Mouse (Mus musculus) embryo, embryonic 11 days (tissue): ENCODE data around the gene Nup54.

ENCODE experiments used
- DNase-seq: peaks from one replicate; pipeline ENCODE4 v3.0.0-alpha.2; 2015

The Nup54 gene

DNA sequence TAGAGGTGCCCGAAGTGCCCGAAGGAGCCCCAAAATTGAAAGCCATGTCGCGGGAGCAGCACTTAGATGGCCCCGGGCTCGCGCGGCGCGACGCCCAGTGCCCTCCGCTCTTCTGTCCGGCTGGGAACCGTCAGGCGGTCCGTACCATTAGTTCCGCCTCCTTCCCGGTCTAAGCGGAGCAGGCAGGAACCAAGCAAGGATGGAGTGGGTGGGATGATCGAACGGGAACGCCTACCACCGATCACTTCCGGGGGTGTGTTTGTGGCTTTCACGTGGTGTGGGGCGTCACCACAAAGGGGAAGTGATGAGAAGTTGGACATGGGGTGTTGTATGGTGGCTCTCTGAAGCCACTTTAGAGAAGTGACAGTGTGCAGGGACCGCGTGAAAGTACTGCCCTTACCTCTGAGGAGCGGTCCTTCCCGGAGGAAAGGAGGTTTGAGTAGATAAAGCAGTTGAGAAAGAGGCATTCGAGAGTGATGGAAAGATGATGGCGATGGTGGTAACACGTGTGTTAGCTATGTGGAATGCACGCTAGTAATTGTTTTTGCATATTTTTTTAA lies at the start of gene Nup54:
TSS of gene Nup54 (minus strand) at position 195 of the 560 bp plus-strand sequence.
- peak; percentile 96 for DNase-seq

DNA sequence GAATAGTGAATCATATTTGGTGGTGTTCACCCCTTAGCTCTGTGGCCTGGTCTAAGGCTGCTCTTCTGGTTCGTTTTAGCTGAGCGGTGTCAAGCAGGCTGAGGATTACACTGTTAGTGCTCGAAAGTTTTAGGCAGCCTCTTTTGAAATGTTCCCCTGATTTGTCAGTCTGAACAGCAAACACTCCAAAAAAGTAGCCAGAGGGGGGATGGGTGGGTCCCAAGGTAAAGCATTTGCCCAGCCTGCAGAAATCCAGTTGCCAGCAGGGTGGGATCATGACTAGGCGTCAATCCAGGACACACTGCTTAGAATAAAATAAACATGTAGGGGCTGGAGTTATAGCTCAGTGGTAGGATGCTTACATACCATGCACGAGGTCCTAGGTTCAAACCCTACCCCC lies 37.8 kb upstream of the Nup54 start:
- DNase-seq = no peak

DNA sequence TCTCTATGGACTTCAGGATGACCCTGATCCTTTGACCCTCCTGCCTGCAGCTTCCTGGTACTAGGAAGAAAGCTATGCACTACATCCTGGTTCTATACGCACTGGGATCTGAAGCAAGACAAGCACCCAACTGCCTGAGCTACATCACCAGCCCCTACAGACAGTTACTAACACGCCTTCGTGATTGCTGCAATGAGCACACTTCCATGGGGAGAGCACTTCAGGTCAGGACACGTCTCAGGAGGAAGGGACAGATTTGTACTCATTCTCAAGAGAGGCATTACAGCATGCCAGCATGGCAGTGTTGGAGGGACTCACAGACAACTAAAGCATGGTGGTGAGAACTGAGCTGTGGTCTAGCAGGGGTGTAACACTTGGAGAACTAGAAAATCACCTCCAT lies 36.5 kb upstream of the Nup54 start:
- DNase-seq = no peak

DNA sequence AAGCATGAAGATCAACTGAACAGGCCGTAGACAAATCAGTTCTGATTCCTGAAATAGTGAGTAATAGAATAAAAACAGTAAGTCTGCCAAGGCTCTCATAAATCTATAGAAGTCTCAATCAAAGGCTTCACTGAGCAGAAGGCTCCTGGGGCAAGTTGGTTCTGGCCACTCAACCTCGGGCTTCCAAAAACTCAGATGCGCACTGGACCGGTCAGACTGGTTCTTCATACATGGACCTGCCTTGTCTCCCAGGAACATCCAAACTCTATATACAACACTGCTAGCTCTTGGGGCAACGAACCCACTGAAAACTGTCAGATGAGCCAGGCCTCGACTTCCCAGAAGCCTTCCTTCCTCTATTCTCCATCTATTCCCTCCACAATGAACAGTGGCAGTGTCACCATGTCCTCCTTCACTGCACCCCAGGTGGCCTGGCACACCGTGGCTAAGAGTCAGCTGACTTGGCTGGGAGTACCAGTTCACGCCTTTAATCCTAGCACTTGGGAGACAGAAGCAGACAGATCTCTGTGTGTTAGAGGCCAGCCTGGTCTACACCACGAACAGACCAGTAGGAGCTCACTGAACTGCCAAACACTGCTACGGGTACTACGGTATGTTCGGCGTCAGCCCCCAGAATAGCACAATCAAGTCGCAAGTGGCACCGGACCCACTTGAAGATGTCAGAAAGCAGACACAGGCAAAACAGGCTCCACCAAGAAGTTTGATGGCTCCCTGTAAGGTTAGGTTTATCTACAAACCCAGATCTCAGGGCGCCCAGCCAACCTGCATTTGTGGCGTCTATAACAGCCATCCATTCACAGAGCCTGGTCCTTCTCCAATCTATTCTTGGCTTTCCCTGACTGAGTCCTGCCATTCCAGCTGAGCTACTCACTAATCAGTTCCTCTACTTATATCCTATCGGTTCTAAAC lies 34.4 kb upstream of the Nup54 start:
- no peak for DNase-seq

- no peak for DNase-seq
Observed at GRCm38 (mm10) chr5:92468234-92468633, 33.2 kb upstream of the Nup54 start.

DNA sequence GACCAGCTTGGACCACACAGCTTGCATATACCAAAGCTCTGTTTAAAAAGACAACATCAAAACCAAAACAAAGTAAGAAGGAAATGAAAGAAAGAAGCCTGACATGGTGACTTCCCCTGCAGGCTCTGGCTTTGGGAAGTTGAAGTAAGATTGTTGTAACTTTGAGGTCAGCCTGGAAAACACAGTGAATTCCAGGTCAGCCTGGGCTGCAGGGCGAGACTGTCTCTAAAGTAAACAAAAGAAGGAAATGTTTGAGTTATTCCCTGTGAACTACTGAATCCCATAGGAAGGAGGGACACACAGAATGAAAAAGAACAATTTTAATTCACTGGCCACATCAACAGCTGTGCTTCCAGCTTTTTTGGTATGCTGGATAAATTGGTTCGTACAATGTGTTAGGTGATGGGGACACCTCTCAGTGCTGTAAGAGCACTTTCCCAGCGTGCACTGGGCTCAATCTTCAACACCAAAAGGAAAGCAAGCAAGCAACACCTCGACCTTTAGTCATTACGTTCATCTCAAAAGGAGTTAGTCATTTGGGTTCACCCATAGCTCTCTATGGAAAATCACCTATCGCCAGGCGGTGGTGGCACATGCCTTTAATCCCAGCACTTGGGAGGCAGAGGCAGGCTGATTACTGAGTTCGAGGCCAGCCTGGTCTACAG lies 32.2 kb upstream of the Nup54 start:
- no peak for DNase-seq

- DNase-seq = no peak
Observed at GRCm38 (mm10) chr5:92465511-92465910, 30.5 kb upstream of the Nup54 start.

DNA sequence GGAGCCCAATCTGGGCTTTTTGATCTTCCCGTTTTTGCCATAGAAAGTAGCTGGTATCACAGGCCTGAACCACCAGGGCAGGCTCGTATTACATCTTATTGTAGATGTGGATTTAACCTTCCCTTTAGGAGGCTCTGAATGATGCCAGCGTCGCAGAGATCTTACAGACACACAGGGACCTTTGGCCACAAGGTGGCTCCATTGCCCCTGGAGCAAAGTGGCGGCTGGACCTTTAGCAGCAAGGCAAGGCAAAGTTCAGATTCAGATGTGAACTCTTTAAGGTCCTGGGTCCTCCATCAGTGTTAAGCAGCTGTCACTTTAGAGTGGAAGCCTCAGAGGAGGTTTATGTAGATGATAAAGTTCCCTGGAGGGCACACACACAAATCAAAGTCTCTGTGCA lies 26.3 kb upstream of the Nup54 start:
- DNase-seq = peak; percentile 79

DNA sequence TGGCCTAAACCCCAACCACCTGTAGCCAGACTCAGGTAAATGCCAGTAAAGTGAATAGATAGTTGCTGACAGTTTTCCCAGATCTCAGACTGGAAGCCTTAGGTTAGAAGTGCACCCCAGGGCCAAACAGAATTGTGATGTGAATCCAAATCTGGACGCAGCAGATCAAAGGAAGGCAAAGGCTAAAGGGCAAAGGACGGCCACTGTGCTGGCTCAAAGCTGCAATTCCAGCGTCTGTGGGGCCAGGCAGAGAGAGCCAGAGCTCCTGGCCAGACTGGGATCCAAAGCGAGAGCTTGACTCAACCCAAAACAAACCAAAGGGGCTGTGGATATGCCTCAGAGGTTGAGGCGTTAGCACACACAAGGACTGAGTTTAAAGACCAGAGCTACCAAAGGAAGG lies 23.7 kb upstream of the Nup54 start:
- DNase-seq = no peak

GRCm38 (mm10) chr5:92457410-92457809 lies 22.4 kb upstream of the Nup54 start:
- no peak for DNase-seq

GRCm38 (mm10) chr5:92452876-92453275 lies 17.9 kb upstream of the Nup54 start:
- no peak for DNase-seq

DNA sequence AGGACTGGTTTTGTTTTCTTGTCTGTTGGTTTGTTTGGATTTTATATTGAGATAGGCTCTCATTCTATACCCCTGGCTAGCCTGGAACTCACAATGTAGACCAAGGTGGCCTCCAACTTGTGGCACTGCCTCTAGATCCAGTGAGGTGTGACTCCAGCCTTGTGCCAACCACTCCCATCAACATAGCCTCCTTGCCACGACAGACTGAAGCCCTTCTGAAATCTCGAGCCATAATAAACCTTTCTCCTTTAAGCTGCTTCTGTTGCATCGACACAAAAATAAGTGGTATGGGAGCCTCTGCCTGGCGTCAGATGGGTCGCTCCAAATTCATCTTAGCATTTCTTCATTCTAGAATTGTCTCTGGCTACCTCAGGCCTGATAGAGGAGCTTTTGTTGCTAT lies 11.7 kb upstream of the Nup54 start:
- no peak for DNase-seq

DNA sequence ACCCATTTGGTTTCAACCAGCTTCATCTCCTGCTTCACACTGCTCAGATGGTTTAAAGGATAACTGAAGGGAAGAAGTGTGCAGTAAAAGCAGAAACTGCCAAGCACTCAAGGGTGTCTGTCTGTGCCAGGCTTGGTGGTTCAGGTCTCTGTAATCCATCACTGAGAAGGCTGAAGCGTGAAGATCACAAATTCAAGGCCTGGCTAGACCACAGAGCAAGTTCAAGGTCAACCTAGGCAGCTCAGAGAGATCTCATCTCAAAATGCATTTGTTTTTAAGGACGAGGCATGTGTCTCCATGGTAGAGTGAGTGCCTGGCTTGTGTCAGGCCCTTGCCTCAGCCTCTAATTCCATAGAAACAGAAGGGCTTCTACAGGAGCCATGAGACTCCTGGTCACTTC lies 10.0 kb upstream of the Nup54 start:
- DNase-seq = no peak

DNA sequence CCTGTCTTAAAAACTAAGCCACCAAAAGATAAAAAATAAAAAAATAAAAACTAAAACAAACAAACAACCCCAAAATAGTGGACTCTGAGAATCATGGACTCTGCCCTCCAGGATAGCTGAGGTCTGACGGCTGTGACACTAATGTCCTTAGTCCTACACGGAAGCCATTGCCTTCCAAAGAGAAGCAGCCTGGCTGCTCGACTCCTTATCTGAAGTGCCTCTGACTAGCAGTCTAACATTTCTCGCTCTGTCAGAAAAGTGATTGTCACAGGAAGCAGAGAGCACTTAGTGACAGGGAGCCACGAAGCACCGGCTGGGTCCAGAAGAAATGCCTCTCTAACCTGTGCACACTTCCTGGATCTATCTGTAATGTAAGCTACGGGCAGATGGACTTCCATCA lies 7.9 kb upstream of the Nup54 start:
- DNase-seq = no peak

DNA sequence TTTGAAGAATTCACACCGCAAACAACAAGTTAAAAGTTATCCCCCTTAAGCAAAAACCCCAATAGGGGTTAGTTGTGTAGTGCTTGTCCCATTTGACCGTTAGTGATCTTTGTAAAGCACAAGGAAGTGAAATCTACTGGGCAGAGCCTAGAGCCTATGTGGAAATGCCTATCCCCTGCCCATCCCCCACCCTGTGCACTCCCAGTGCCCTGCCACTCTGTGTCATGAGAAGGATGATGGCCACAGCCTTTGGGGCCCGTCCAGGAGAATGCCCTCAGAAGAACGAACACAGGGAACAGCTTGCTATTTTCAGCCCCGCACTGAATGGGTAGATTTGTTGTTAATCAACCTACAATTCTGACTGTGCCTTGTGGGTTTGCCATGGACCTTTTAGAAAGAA lies 6.5 kb upstream of the Nup54 start:
- no peak for DNase-seq

DNA sequence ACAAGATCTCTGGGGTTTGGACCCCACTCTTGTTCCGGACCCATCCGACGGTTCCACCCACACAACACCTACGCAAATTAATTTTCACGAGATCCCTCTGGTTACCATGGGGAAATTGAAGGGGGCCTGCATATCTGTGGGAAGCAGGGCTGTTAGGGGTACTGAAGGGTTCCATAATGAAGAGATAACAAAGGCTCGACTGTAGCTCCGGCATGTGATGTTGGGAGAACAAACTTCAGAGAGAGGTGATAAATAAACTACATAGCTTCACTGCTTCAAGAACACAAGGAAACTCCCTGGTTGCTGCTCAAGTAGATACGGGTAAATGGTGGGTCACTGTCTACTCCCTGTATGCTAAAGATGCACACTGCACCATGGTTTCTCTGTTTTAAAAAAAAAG lies 3.5 kb upstream of the Nup54 start:
- no peak for DNase-seq

- DNase-seq = peak; percentile 75
Observed at GRCm38 (mm10) chr5:92434571-92434985, 441 bp downstream of the Nup54 start.

- DNase-seq = peak; percentile 22
Observed at GRCm38 (mm10) chr5:92434070-92434469, 949 bp downstream of the Nup54 start.

- DNase-seq = no peak
Observed at GRCm38 (mm10) chr5:92431611-92432010, 3.4 kb downstream of the Nup54 start.

- DNase-seq = no peak
Observed at GRCm38 (mm10) chr5:92430723-92431122, 4.3 kb downstream of the Nup54 start.

GRCm38 (mm10) chr5:92424126-92424525 lies 10.9 kb downstream of the Nup54 start:
- no peak for DNase-seq

- DNase-seq = no peak
Observed at GRCm38 (mm10) chr5:92413982-92414375, 21.0 kb downstream of the Nup54 start.

GRCm38 (mm10) chr5:92413271-92413981 lies 21.6 kb downstream of the Nup54 start:
- no peak for DNase-seq
